Mouse (Mus musculus) liver, embryonic 15.5 days (tissue): ENCODE measurements around the gene Lhx2. TPM values are rescaled to one million over a fixed set of nuclear protein-coding genes. Genes with fewer than 3 reads are reported as not detected.

Source experiments
- ATAC-seq: fragments of 200-750 bp; cut with Nextera tagmentation; 2 replicates; pipeline ENCODE4 v1.8.0; 2017; ENCODE audit warnings: moderate number of reproducible peaks, mild to moderate bottlenecking, moderate library complexity; ENCODE audit not compliant: insufficient read depth
- H3K27ac ChIP-seq: fragments of 300-500 bp; sonication (generic); replicated peaks from 2 replicates; pipeline ENCODE4 v1.5.1; 2015; ENCODE audit warnings: mild to moderate bottlenecking, inconsistent platforms
- H3K27me3 ChIP-seq: fragments of 300-500 bp; sonication (generic); 2 replicates; pipeline ENCODE4 v1.6.1; 2015; ENCODE audit warnings: mild to moderate bottlenecking, inconsistent platforms
- H3K36me3 ChIP-seq: fragments of 300-500 bp; sonication (generic); replicated peaks from 2 replicates; pipeline ENCODE4 v1.6.1; 2015; ENCODE audit warnings: moderate library complexity, mild to moderate bottlenecking, inconsistent platforms
- H3K4me1 ChIP-seq: fragments of 300-500 bp; sonication (generic); replicated peaks from 2 replicates; pipeline ENCODE4 v1.6.1; 2015; ENCODE audit warnings: inconsistent platforms
- H3K4me2 ChIP-seq: fragments of 300-500 bp; sonication (generic); 2 replicates; pipeline ENCODE4 v1.6.1; 2015; ENCODE audit warnings: moderate library complexity, mild to moderate bottlenecking, inconsistent platforms
- H3K4me3 ChIP-seq: fragments of 300-500 bp; sonication (generic); replicated peaks from 2 replicates; pipeline ENCODE4 v1.5.1; 2015; ENCODE audit warnings: mild to moderate bottlenecking, inconsistent platforms
- H3K9ac ChIP-seq: fragments of 300-500 bp; sonication (generic); 2 replicates; pipeline ENCODE4 v1.6.1; 2015; ENCODE audit warnings: moderate library complexity, mild to moderate bottlenecking, inconsistent platforms
- H3K9me3 ChIP-seq: fragments of 300-500 bp; sonication (generic); replicated peaks from 2 replicates; pipeline ENCODE4 v1.6.1; 2016; ENCODE audit warnings: inconsistent platforms
- WGBS: fragments of 180-500 bp; shearing (Covaris S2); methylation state at CpG from one replicate; pipeline ENCODE4 v1.1.7; 2015; ENCODE audit warnings: mixed read lengths; ENCODE audit not compliant: insufficient replicate concordance; 5-methylcytosine and 5-hydroxymethylcytosine counted together
- polyA plus RNA-seq: library from polyadenylated mRNA; unstranded; fragments of >200 nt; fragmentation: Nextera tagmentation; extraction: Ambion mirVana; gene quantifications from 2 replicates; pipeline ENCODE4 v1.2.1, GENCODE M21; 2015

The Lhx2 gene
- polyA plus RNA-seq, 1 experiment from 2014 or later, result 1.5 TPM

DNA sequence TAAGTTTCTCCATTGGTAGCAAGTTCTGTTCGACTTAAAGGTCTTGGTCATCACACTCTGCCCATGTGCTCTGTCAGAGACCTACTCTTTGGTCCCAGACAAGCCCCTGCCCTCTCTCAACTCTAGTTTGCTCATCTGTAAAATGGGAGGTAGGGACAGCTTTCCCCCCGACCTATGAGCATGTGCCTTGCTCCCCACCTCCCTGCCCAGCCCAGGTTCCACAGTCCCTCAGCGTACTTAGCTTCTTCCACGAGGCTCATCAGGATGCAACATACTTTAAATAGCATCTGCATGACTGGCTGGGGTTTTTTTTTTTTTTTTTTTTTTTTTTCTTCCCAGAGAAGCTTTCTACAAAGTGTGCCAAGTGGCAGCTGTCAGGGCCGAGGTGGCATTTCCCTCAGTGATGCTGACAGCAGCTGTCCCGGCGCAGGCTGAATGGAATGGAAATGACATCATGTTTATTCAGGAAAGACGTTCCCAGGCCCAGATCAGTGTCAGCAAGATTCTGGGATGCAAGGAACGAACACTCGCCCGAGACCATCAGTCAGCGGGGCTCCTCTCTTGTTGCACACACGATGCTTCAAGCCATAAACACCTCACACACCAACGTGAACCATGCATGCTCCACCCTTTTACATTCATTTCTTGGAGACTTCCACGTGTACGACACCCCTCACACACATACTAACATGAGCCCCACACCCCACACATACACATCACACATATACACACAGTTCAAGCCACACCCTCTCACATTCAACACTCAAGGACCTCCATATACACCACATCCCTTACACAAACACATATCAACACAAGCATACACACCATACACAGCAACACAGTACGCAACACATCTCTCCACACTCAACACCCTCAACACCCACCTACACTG lies 56.1 kb downstream of the Lhx2 start:
- H3K4me1 ChIP-seq, result no peaks in the 10 kb centered on the region
- no peak for ATAC-seq
- H3K27ac ChIP-seq, result no peak overlapping the region
- no peaks in the 10 kb centered on the region for H3K9me3 ChIP-seq
- no peak overlapping the region for H3K9ac ChIP-seq
- 0 out of 2 replicates have a peak, but pooled peaks cover 10% of the 10 kb centered on the region for H3K27me3 ChIP-seq
- no peak overlapping the region for H3K4me2 ChIP-seq
- no peak overlapping the region for H3K4me3 ChIP-seq
- H3K36me3 ChIP-seq, result no peaks in the 10 kb centered on the region
- 54% methylated on average over 17 of the region's 17 CpGs for WGBS

GRCm38 (mm10) chr2:38395869-38396236 lies 56.8 kb downstream of the Lhx2 start:
- H3K4me3 ChIP-seq, result no peak overlapping the region
- no peak overlapping the region for H3K4me2 ChIP-seq
- H3K9me3 ChIP-seq, result no peaks in the 10 kb centered on the region
- H3K4me1 ChIP-seq, result no peaks in the 10 kb centered on the region
- peaks cover 10% of the 10 kb centered on the region; the same call in 1 of the 2 replicates for H3K27me3 ChIP-seq
- H3K27ac ChIP-seq, result no peak overlapping the region
- H3K9ac ChIP-seq, result no peak overlapping the region
- H3K36me3 ChIP-seq, result no peaks in the 10 kb centered on the region
- no peak for ATAC-seq

- Histone ChIP-seq H3K4me1 (no peaks in the 10 kb centered on the region), H3K36me3 (no peaks in the 10 kb centered on the region), H3K4me2 (no peak overlapping the region), H3K27me3 (peaks cover 10% of the 10 kb centered on the region; the same call in 1 of the 2 replicates), H3K27ac (no peak overlapping the region), H3K9ac (no peak overlapping the region), H3K9me3 (no peaks in the 10 kb centered on the region), H3K4me3 (no peak overlapping the region)
- 49% methylated on average over 7 of the region's 7 CpGs for WGBS
- ATAC-seq, result no peak
Observed at GRCm38 (mm10) chr2:38397306-38397705, 58.2 kb downstream of the Lhx2 start.

GRCm38 (mm10) chr2:38397882-38398281 lies 58.8 kb downstream of the Lhx2 start:
- Histone ChIP-seq H3K27ac (no peak overlapping the region), H3K9me3 (no peaks in the 10 kb centered on the region), H3K4me3 (no peak overlapping the region), H3K4me1 (no peaks in the 10 kb centered on the region), H3K4me2 (no peak overlapping the region), H3K36me3 (no peaks in the 10 kb centered on the region), H3K27me3 (peaks cover 10% of the 10 kb centered on the region; the same call in 1 of the 2 replicates), H3K9ac (no peak overlapping the region)
- no peak for ATAC-seq
- WGBS, result 46% methylated on average over 6 of the region's 6 CpGs

DNA sequence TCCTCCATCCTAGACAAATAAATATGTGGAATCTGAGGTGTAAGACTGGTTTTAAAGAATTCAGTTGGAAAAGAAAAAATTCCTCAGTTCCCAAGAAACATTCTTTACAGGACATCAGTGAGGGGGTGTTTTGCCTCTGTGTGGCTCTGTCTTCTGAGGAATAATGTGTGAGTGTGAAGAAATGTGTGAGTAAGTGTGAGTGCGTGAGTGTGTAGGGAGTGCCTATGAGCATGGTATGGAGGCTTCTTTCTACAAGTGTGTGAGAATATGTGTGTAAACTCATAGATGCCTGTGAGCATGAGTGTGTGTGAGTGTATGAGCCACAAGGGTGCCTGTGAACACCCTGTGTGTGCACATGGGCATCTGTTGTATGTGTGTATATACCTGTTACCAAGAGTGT lies 63.5 kb downstream of the Lhx2 start:
- H3K36me3 ChIP-seq, result no peaks in the 10 kb centered on the region
- no peaks in the 10 kb centered on the region for H3K4me1 ChIP-seq
- H3K27ac ChIP-seq, result no peak overlapping the region
- no peaks in the 10 kb centered on the region for H3K9me3 ChIP-seq
- H3K4me2 ChIP-seq, result no peak overlapping the region
- ATAC-seq, result no peak
- peaks cover 4% of the 10 kb centered on the region; the same call in 1 of the 2 replicates for H3K27me3 ChIP-seq
- H3K9ac ChIP-seq, result no peak overlapping the region
- no peak overlapping the region for H3K4me3 ChIP-seq
- WGBS, result 85% methylated on average over 1 of the region's 1 CpGs

DNA sequence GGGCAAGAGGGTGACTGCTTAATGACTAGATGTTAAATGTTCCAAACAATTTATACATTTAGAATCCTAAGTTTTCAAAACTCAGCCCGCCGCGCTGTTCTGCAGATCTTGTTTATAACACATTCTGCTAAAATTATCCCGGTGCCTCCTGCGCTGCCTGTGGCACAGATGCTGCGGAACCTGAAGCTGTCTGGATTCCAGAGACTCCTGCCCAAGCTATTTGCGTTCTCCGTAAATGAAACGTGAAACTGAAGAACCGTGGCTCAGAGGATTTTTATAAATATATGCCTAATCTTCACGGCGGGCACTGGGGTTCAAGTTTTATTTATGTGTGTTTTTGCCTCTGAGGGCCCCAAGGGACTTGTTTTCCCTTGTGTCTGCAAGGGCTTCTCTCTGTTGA lies 64.2 kb downstream of the Lhx2 start:
- Histone ChIP-seq H3K9ac (no peak overlapping the region), H3K27ac (no peak overlapping the region), H3K9me3 (no peaks in the 10 kb centered on the region), H3K4me2 (no peak overlapping the region), H3K36me3 (no peaks in the 10 kb centered on the region), H3K27me3 (peaks cover 4% of the 10 kb centered on the region; the same call in 1 of the 2 replicates), H3K4me1 (no peaks in the 10 kb centered on the region), H3K4me3 (no peak overlapping the region)
- no peak for ATAC-seq
- 69% methylated on average over 12 of the region's 12 CpGs for WGBS

DNA sequence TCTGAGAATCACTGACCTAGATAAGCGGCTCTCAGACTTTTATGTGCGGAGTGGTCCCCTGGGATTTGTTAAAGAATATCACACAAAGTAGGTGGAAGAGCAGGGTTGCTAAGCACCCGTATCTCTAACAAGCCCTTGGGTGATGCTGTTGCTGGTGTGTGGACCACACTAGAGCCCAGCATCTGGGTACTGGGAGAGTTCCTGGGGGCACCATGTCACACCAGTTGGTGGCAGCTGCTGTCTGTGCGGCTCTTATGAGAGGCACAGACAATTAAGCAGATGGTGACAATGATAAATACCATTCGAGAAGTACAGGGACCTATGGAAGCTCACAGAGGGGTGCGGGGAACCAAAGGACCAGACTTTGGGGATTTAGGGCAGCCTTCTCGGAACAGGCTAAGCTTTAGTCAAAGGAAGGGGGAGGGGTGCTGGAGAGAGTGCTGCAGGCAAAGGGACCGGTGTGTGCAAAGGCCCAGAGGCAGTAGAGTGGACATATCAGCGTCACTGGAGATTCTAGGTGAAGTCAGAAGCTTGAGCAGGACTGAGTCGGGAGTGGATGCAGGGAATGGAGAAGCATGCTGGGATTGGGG lies 65.0 kb downstream of the Lhx2 start:
- Histone ChIP-seq H3K4me1 (no peaks in the 10 kb centered on the region), H3K9ac (no peak overlapping the region), H3K27ac (no peak overlapping the region), H3K4me2 (no peak overlapping the region), H3K27me3 (peaks cover 4% of the 10 kb centered on the region; the same call in 1 of the 2 replicates), H3K36me3 (no peaks in the 10 kb centered on the region), H3K9me3 (no peaks in the 10 kb centered on the region), H3K4me3 (no peak overlapping the region)
- 60% methylated on average over 10 of the region's 10 CpGs for WGBS
- no peak for ATAC-seq

- Histone ChIP-seq H3K9me3 (no peaks in the 10 kb centered on the region), H3K27ac (no peak overlapping the region), H3K36me3 (no peaks in the 10 kb centered on the region), H3K9ac (no peak overlapping the region), H3K4me3 (no peak overlapping the region), H3K27me3 (peaks cover 5% of the 10 kb centered on the region; the same call in 1 of the 2 replicates), H3K4me1 (no peaks in the 10 kb centered on the region), H3K4me2 (no peak overlapping the region)
- WGBS, result 55% methylated on average over 4 of the region's 4 CpGs
- no peak for ATAC-seq
Observed at GRCm38 (mm10) chr2:38405356-38405755, 66.3 kb downstream of the Lhx2 start.

DNA sequence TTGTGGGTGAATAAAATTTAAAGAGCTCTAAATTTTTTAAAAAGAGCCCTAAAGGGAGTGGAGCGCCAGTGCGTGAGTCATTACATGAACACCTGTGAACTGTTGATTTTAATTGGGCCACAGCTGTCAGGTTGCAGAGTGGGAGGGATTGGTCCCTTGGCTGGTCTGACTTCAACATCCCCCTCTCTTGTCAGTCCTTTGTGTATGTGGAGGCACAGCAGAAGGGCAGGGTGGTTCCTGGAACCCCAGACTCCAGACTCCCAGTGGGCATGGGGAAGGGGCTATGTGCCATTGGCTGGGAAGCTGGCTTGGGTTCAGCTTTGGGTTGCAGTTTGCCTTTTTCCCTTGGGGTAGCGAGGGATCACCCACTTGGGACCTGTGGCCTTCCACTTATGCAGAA lies 70.2 kb downstream of the Lhx2 start:
- Histone ChIP-seq H3K36me3 (no peaks in the 10 kb centered on the region), H3K4me2 (no peak overlapping the region), H3K27me3 (peaks cover 17% of the 10 kb centered on the region; the same call in 1 of the 2 replicates), H3K4me3 (no peak overlapping the region), H3K27ac (no peak overlapping the region), H3K9ac (no peak overlapping the region), H3K9me3 (no peaks in the 10 kb centered on the region), H3K4me1 (no peaks in the 10 kb centered on the region)
- ATAC-seq, result no peak
- 69% methylated on average over 3 of the region's 3 CpGs for WGBS

- H3K36me3 ChIP-seq, result no peaks in the 10 kb centered on the region
- 63% methylated on average over 6 of the region's 6 CpGs for WGBS
Observed at GRCm38 (mm10) chr2:38410227-38410626, 71.1 kb downstream of the Lhx2 start.

DNA sequence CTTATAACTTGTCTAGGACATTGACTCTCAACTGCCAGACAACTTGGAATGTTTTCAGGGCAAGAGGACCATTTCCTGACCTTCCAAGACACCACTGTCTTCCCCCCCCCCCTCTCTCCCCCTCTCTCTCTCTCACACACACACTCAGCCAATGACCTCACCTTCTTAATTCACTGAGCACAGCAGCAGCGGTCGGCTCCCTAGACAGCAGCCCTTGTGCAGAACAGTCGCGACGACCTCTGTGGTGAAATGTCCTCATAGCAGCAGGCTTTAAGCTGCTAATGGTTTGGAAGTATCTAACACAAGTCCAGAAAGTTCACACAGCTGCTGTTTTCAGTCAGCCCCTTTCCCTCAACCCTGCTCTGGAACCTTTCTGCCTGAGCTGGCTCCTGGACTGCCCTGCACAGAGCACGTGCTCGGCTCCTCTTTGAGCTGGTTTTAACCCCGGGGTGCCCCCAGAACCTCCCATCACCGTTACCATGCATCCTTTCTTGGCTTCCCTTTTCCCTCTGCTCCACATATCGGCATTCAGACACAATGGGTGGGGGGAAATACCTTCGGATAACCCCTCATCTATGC lies 73.6 kb downstream of the Lhx2 start:
- Histone ChIP-seq H3K27me3 (peaks cover 17% of the 10 kb centered on the region), H3K9me3 (no peaks in the 10 kb centered on the region), H3K36me3 (no peaks in the 10 kb centered on the region), H3K4me2 (no peak overlapping the region), H3K4me3 (no peak overlapping the region), H3K27ac (no peak overlapping the region), H3K9ac (no peak overlapping the region), H3K4me1 (no peaks in the 10 kb centered on the region)
- 32% methylated on average over 11 of the region's 11 CpGs for WGBS
- ATAC-seq, result no peak

More at GRCm38 (mm10) chr2:38410227-38410626, 71.1 kb downstream of the Lhx2 start:
- Histone ChIP-seq H3K4me2 (no peak overlapping the region), H3K27me3 (peaks cover 17% of the 10 kb centered on the region; the same call in 1 of the 2 replicates), H3K4me1 (no peaks in the 10 kb centered on the region), H3K9ac (no peak overlapping the region), H3K4me3 (no peak overlapping the region), H3K9me3 (no peaks in the 10 kb centered on the region), H3K27ac (no peak overlapping the region)
- ATAC-seq, result no peak
